Mouse (Mus musculus): Measurements from ENCODE around the gene Adat2. TPM values are rescaled to one million over a fixed set of nuclear protein-coding genes. Genes with fewer than 3 reads are reported as not detected.

Gene Adat2
- total and polyA plus RNA-seq, 3 experiments: 10.4 to 20.6 (median 11.6) TPM

DNA sequence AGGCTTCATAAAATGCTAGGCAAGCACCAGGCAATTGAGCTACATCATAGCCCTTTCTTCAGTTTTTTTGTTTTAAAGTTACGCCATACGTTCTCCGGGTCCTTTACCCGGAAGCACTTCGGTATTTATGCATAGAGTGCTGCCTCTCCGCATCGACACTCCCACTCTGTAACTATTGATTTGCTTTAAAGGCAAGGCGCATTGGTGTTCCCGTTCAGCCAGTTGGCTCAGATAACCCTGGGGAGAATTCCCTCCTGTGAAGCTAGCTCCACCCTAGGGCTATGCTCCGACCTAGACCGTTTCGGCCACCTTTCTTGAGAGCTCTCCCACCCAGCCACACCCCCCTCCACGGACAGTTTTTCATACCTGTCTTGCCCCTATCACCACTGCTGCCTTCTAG, 13.7 kb downstream of the Adat2 start:
- dilution Hi-C loops (cut with MboI; ENCODE audit: extremely low pct_ligation_motif_present, extremely low pct_unique_long_range_greater_than_20kb, low sequenced_read_pairs) (no loop called here), in situ Hi-C loops (cut with MboI; ENCODE audit: low pct_ligation_motif_present, low pct_unique_long_range_greater_than_20kb, low sequenced_read_pairs) (loop anchor here (25.0 kb wide), 1 partner anchor 621 kb away; no protein-coding TSS in a partner anchor)
- no peak overlapping the region for H3K4me3 ChIP-seq (replicated peaks in 1 of 3; ENCODE audit: low read depth in 2 of 3, low read length in 2 of 3, poor library complexity in 1 of 3)
- peaks cover 19 to 43% of the 10 kb centered on the region in 2 experiments for H3K36me3 ChIP-seq (replicated peaks in 1 of 2; ENCODE audit: control insufficient read depth in 1 of 2, insufficient read depth in 1 of 2, low read length in 1 of 2)
- no peaks in the 10 kb centered on the region for H3K9me3 ChIP-seq (replicated peaks; ENCODE audit: low read length)
- no peaks in the 10 kb centered on the region for H3K79me2 ChIP-seq (replicated peaks; ENCODE audit: control insufficient read depth, extremely low read depth, insufficient read depth, poor library complexity, severe bottlenecking)
- H3K4me1 ChIP-seq (ENCODE audit: control insufficient read depth in 1 of 2, insufficient read depth in 2 of 2): no peaks in the 10 kb centered on the region
- no peak overlapping the region for H3K9ac ChIP-seq (ENCODE audit: insufficient read depth, low read depth)
- no peaks in the 10 kb centered on the region for H3K27me3 ChIP-seq (replicated peaks)
- DNase-seq (ENCODE audit: extremely low read depth): no peak
- TF ChIP-seq MAZ (IDR thresholded peaks at IDR 0.05; ENCODE audit: low read depth, low read length) (no peak), HCFC1 (IDR thresholded peaks at IDR 0.05; ENCODE audit: low read depth, low read length) (no peak), USF2 (conservative IDR thresholded peaks at IDR 0.05; ENCODE audit: low read depth, low read length) (no peak), USF1 (IDR thresholded peaks at IDR 0.05; ENCODE audit: low read depth, low read length) (no peak), JUN (IDR thresholded peaks at IDR 0.05; ENCODE audit: insufficient read depth, low read depth, low read length) (no peak), ZMIZ1 (IDR thresholded peaks at IDR 0.05; ENCODE audit: low read depth, low read length) (no peak), ETS1 (conservative IDR thresholded peaks at IDR 0.05; ENCODE audit: low read depth, low read length) (no peak), E2F4 (IDR thresholded peaks at IDR 0.05; ENCODE audit: insufficient replicate concordance, low read depth, low read length) (no peak), CHD2 (IDR thresholded peaks at IDR 0.05; ENCODE audit: low read length) (no peak), NRF1 (IDR thresholded peaks at IDR 0.05; ENCODE audit: low read depth, low read length) (no peak), ZC3H11A (IDR thresholded peaks at IDR 0.05; ENCODE audit: low read depth, low read length) (no peak), GABPA (IDR thresholded peaks at IDR 0.05; ENCODE audit: insufficient replicate concordance, low read depth, low read length) (no peak), RAD21 (IDR thresholded peaks at IDR 0.05; ENCODE audit: low read depth, low read length) (no peak), TCF12 (IDR thresholded peaks at IDR 0.05; ENCODE audit: low read depth, low read length) (no peak), EP300 (IDR thresholded peaks at IDR 0.05; ENCODE audit: low read length) (no peak), CHD1 (IDR thresholded peaks at IDR 0.05; ENCODE audit: low read depth, low read length) (no peak), UBTF (IDR thresholded peaks at IDR 0.05; ENCODE audit: low read depth, low read length) (no peak)
- H3K4me2 ChIP-seq (ENCODE audit: insufficient read depth, low read depth, poor library complexity, severe bottlenecking): no peak overlapping the region
- no peak overlapping the region for H3K27ac ChIP-seq (ENCODE audit: insufficient read depth, low read depth)

GRCm38 (mm10) chr10:13569818-13570217, 17.1 kb downstream of the Adat2 start:
- Histone ChIP-seq H3K79me2 (replicated peaks; ENCODE audit: control insufficient read depth, extremely low read depth, insufficient read depth, poor library complexity, severe bottlenecking) (no peaks in the 10 kb centered on the region), H3K27ac (ENCODE audit: insufficient read depth, low read depth) (no peak overlapping the region), H3K9ac (ENCODE audit: insufficient read depth, low read depth) (no peak overlapping the region), H3K27me3 (replicated peaks) (no peaks in the 10 kb centered on the region), H3K36me3 (replicated peaks in 1 of 2; ENCODE audit: control insufficient read depth in 1 of 2, insufficient read depth in 1 of 2, low read length in 1 of 2) (peaks cover 0 to 10% of the 10 kb centered on the region in 2 experiments), H3K4me2 (ENCODE audit: insufficient read depth, low read depth, poor library complexity, severe bottlenecking) (no peak overlapping the region), H3K9me3 (replicated peaks; ENCODE audit: low read length) (no peaks in the 10 kb centered on the region), H3K4me3 (replicated peaks in 1 of 3; ENCODE audit: low read depth in 2 of 3, low read length in 2 of 3, poor library complexity in 1 of 3) (no peak overlapping the region), H3K4me1 (ENCODE audit: control insufficient read depth in 1 of 2, insufficient read depth in 2 of 2) (no peaks in the 10 kb centered on the region)
- dilution Hi-C loops (cut with MboI; ENCODE audit: extremely low pct_ligation_motif_present, extremely low pct_unique_long_range_greater_than_20kb, low sequenced_read_pairs): no loop called here
- in situ Hi-C loops (cut with MboI; ENCODE audit: low pct_ligation_motif_present, low pct_unique_long_range_greater_than_20kb, low sequenced_read_pairs): loop anchor here (25.0 kb wide), 1 partner anchor 617 kb away; no protein-coding TSS in a partner anchor
- TF ChIP-seq MAZ (IDR thresholded peaks at IDR 0.05; ENCODE audit: low read depth, low read length) (no peak), SMC3 (IDR thresholded peaks at IDR 0.05; ENCODE audit: low read depth, low read length) (no peak), CHD1 (IDR thresholded peaks at IDR 0.05; ENCODE audit: low read depth, low read length) (no peak), MAX (IDR thresholded peaks at IDR 0.05; ENCODE audit: low read length) (no peak), POLR2AphosphoS2 (IDR thresholded peaks at IDR 0.05; ENCODE audit: low read depth, low read length) (no peak), JUND (conservative IDR thresholded peaks at IDR 0.05; ENCODE audit: low read depth, low read length) (no peak), MXI1 (IDR thresholded peaks at IDR 0.05; ENCODE audit: low read depth, low read length) (no peak), ETS1 (conservative IDR thresholded peaks at IDR 0.05; ENCODE audit: low read depth, low read length) (no peak), CTCF (conservative IDR thresholded peaks at IDR 0.05 in 1 of 2, IDR thresholded peaks at IDR 0.05 in 1 of 2; ENCODE audit: low read depth in 2 of 2, low read length in 2 of 2) (no peak), ELF1 (IDR thresholded peaks at IDR 0.05; ENCODE audit: low read depth, low read length) (no peak), MYC (IDR thresholded peaks at IDR 0.05; ENCODE audit: low read depth, low read length) (no peak), IRF4 (IDR thresholded peaks at IDR 0.05; ENCODE audit: low read depth, low read length) (no peak), RAD21 (IDR thresholded peaks at IDR 0.05; ENCODE audit: low read depth, low read length) (no peak), NELFE (IDR thresholded peaks at IDR 0.05; ENCODE audit: low read depth, low read length) (no peak), MAFK (IDR thresholded peaks at IDR 0.05; ENCODE audit: insufficient replicate concordance, low read length) (no peak), GABPA (IDR thresholded peaks at IDR 0.05; ENCODE audit: insufficient replicate concordance, low read depth, low read length) (no peak), ZMIZ1 (IDR thresholded peaks at IDR 0.05; ENCODE audit: low read depth, low read length) (no peak), ZC3H11A (IDR thresholded peaks at IDR 0.05; ENCODE audit: low read depth, low read length) (no peak), E2F4 (IDR thresholded peaks at IDR 0.05; ENCODE audit: insufficient replicate concordance, low read depth, low read length) (no peak), ZKSCAN1 (IDR thresholded peaks at IDR 0.05; ENCODE audit: borderline replicate concordance, low read depth, low read length) (no peak)
- DNase-seq (ENCODE audit: extremely low read depth): no peak
